Mouse (Mus musculus): ENCODE measurements around the gene Gm14698.

GRCm38 (mm10) chrX:68839548-68840444 is 18.9 kb downstream of the Gm14698 start:
- no peak; the same call in 1 of the 2 replicates for TF ChIP-seq CTCF (IDR thresholded peaks at IDR 0.05; ENCODE audit: borderline replicate concordance, insufficient read depth, low read depth, low read length)
- no peak for TF ChIP-seq POLR2A (IDR thresholded peaks at IDR 0.05; ENCODE audit: borderline replicate concordance, insufficient read depth, low read length)
